Mouse (Mus musculus) CD4-positive, CD25-positive, alpha-beta regulatory T cell, adult 2 months (primary cell): Measurements from ENCODE around the gene Ggt1.

Experiments
- DNase-seq: peaks from one replicate; pipeline ENCODE4 v3.0.0-alpha.2; 2012; ENCODE audit warnings: low read depth, low spot score

The Ggt1 gene

GRCm38 (mm10) chr10:75632633-75633032 lies 71.2 kb downstream of the Ggt1 start:
- no peak for DNase-seq

- DNase-seq = no peak
Observed at GRCm38 (mm10) chr10:75633048-75633447, 71.6 kb downstream of the Ggt1 start.

GRCm38 (mm10) chr10:75633576-75634139 lies 72.3 kb downstream of the Ggt1 start:
- DNase-seq = no peak

- DNase-seq = no peak
Observed at GRCm38 (mm10) chr10:75634610-75635009, 73.2 kb downstream of the Ggt1 start.

- no peak for DNase-seq
Observed at GRCm38 (mm10) chr10:75635019-75635692, 73.8 kb downstream of the Ggt1 start.

GRCm38 (mm10) chr10:75635693-75636055 lies 74.3 kb downstream of the Ggt1 start:
- DNase-seq = peak; percentile 86
